Mouse (Mus musculus): ENCODE measurements around the gene Cd53. TPM values are rescaled to one million over a fixed set of nuclear protein-coding genes. Genes with fewer than 3 reads are reported as not detected.
A peak's percentile ranks its signal among the peaks of the same experiment; 100 is the strongest.

The Cd53 gene
- polyA plus RNA-seq (2017; shearing (Covaris generic)) = 1,000 to 10,000 TPM in 1 of 2 experiments, 100 to 1,000 TPM in 1; 983 to 1,169 TPM

GRCm38 (mm10) chr3:106789930-106790329 is at the start of gene Cd53:
Cd53 (minus strand) TSS chr3:106790149.
- peak; percentile 26 for ATAC-seq

GRCm38 (mm10) chr3:106832107-106832506 is 42.2 kb upstream of the Cd53 start:
- peak; percentile 96 for ATAC-seq

GRCm38 (mm10) chr3:106826187-106826586 is 36.2 kb upstream of the Cd53 start, which contains the start of gene Olfr266:
Olfr266 (minus strand) TSS chr3:106826287.
- ATAC-seq = no peak

GRCm38 (mm10) chr3:106817676-106818075 is 27.7 kb upstream of the Cd53 start:
- ATAC-seq = no peak

- ATAC-seq = peak; percentile 54
These were observed 19.2 kb upstream of the Cd53 start for GRCm38 (mm10) chr3:106808972-106809695.

- ATAC-seq = no peak
These were observed 8.1 kb upstream of the Cd53 start for GRCm38 (mm10) chr3:106798079-106798478.

- ATAC-seq = peak; percentile 61
These were observed 1.5 kb downstream of the Cd53 start for GRCm38 (mm10) chr3:106788440-106788887.

- peak; percentile 61 for ATAC-seq
These were observed 2.0 kb downstream of the Cd53 start for GRCm38 (mm10) chr3:106787972-106788371.

- ATAC-seq = peak; percentile 65
These were observed 4.8 kb downstream of the Cd53 start for GRCm38 (mm10) chr3:106785130-106785529.

GRCm38 (mm10) chr3:106771834-106772233 is 18.1 kb downstream of the Cd53 start:
- ATAC-seq = peak; percentile 72

GRCm38 (mm10) chr3:106755898-106756297 is 34.1 kb downstream of the Cd53 start:
- ATAC-seq = no peak

- ATAC-seq = peak; percentile 69
These were observed 67.7 kb downstream of the Cd53 start for GRCm38 (mm10) chr3:106722028-106722945.

- peak; percentile 88 for ATAC-seq
These were observed 68.4 kb downstream of the Cd53 start for GRCm38 (mm10) chr3:106721397-106722027.

Other genes with a start within 250 kb of the Cd53 start
- 10 to 100 TPM; 51.9 to 57.7 TPM for gene Dram2, start 242.4 kb downstream of the Cd53 start, polyA plus RNA-seq (2017; shearing (Covaris generic))
- gene Cept1, start 242.3 kb downstream of the Cd53 start, polyA plus RNA-seq (2017; shearing (Covaris generic)) = 10 to 100 TPM; 94.7 to 98.3 TPM
- gene Lrif1, start 105.2 kb downstream of the Cd53 start, polyA plus RNA-seq (2017; shearing (Covaris generic)) = 10 to 100 TPM; 65.0 to 68.8 TPM
- gene Olfr266, start 36.1 kb upstream of the Cd53 start, polyA plus RNA-seq (2017; shearing (Covaris generic)) = not detected
- gene Kcna3, start 246.0 kb upstream of the Cd53 start, polyA plus RNA-seq (2017; shearing (Covaris generic)) = 10 to 100 TPM in 1 of 2 experiments, 1 to 10 TPM in 1; 9.8 to 15.2 TPM

Measured in CD4-positive, CD25-positive, alpha-beta regulatory T cell, adult 4 months (primary cell).